Mouse (Mus musculus): ENCODE results near the gene Gm2163.
"Not testable (repeated sequence)": the region's sequence is repeated elsewhere in the genome, so short reads cannot be mapped to it uniquely, and the experiment has no call there.

The Gm2163 gene

GRCm38 (mm10) chr4:42466452-42466851, at the start of gene Gm2163:
Gene Gm2163, plus strand, starts transcription at chr4:42466752.
- not testable (repeated sequence) for DNase-seq (ENCODE audit: low read depth, low spot score)

- DNase-seq (ENCODE audit: low read depth, low spot score), result not testable (repeated sequence)
Measured at GRCm38 (mm10) chr4:42439078-42439477, 27.5 kb upstream of the Gm2163 start, which contains the start of gene Gm21586. Gene Gm21586, plus strand, starts transcription at chr4:42439378.

GRCm38 (mm10) chr4:42528075-42528474, 61.5 kb downstream of the Gm2163 start, which contains the start of gene Fam205a2:
Gene Fam205a2, minus strand, starts transcription at chr4:42528175.
- not testable (repeated sequence) for DNase-seq (ENCODE audit: low read depth, low spot score)

GRCm38 (mm10) chr4:42611895-42612294, 145.3 kb downstream of the Gm2163 start, which contains the start of gene Gm10591:
Gene Gm10591, plus strand, starts transcription at chr4:42612195.
- DNase-seq (ENCODE audit: low read depth, low spot score), result not testable (repeated sequence)

- DNase-seq (ENCODE audit: low read depth, low spot score), result not testable (repeated sequence)
Measured at GRCm38 (mm10) chr4:42629419-42629818, 162.9 kb downstream of the Gm2163 start, which contains the start of gene Gm2564. Gene Gm2564, plus strand, starts transcription at chr4:42629719.

Measured in retina, postnatal 7 days (tissue).